Mouse (Mus musculus) CH12.LX (cell line): ENCODE data around the gene D6Ertd527e. TPM values are rescaled to one million over a fixed set of nuclear protein-coding genes. Genes with fewer than 3 reads are reported as not detected.

ENCODE experiments used
- DNase-seq: peaks from one replicate; pipeline ENCODE4 v3.0.0-alpha.2; 2013; ENCODE audit errors: extremely low read depth
- H3K27ac ChIP-seq: 2 replicates; pipeline ENCODE4 v1.5.1; 2012; ENCODE audit warnings: low read depth, mild to moderate bottlenecking, control low read depth, moderate library complexity; ENCODE audit not compliant: insufficient read depth
- H3K27me3 ChIP-seq: replicated peaks from 2 replicates; pipeline ENCODE3; 2012; ENCODE audit warnings: inconsistent platforms
- H3K36me3 ChIP-seq, 2 experiments: replicated peaks in 1 of 2; 2 replicates each; pipeline versions ENCODE3 to v1.6.1; 2012; ENCODE audit warnings: inconsistent platforms in 1 of 2, low read length in 1 of 2, mild to moderate bottlenecking in 1 of 2, mixed read lengths in 1 of 2, moderate library complexity in 1 of 2; ENCODE audit not compliant: control insufficient read depth in 1 of 2, insufficient read depth in 1 of 2
- H3K4me1 ChIP-seq, 2 experiments: 2 replicates each; pipeline ENCODE4 v1.6.1; 2012; ENCODE audit warnings: inconsistent platforms in 1 of 2, moderate library complexity in 1 of 2; ENCODE audit not compliant: insufficient read depth in 2 of 2, control insufficient read depth in 1 of 2
- H3K4me2 ChIP-seq: 2 replicates; pipeline ENCODE4 v1.6.1; 2012; ENCODE audit warnings: low read depth, mild to moderate bottlenecking, control low read depth; ENCODE audit not compliant: poor library complexity, insufficient read depth, severe bottlenecking
- H3K4me3 ChIP-seq, 3 experiments: fragments of 150-350 bp in 1 of 3; sonication (generic) in 1 of 3; replicated peaks in 1 of 3; 2 replicates each; pipeline versions ENCODE3 to v1.5.1; 2011 to 2012; ENCODE audit warnings: low read depth in 2 of 3, low read length in 2 of 3, mild to moderate bottlenecking in 2 of 3, moderate library complexity in 2 of 3, control low read depth in 1 of 3, improper control_type of control experiment in 1 of 3, inconsistent platforms in 1 of 3, mixed read lengths in 1 of 3; ENCODE audit not compliant: poor library complexity in 1 of 3
- H3K79me2 ChIP-seq: replicated peaks from 2 replicates; pipeline ENCODE4 v1.6.1; 2012; ENCODE audit warnings: mild to moderate bottlenecking, moderate library complexity; ENCODE audit not compliant: control insufficient read depth, poor library complexity, insufficient read depth, severe bottlenecking; ENCODE audit errors: extremely low read depth
- H3K9ac ChIP-seq: 2 replicates; pipeline ENCODE4 v1.6.1; 2012; ENCODE audit warnings: low read depth, mild to moderate bottlenecking, control low read depth, moderate library complexity; ENCODE audit not compliant: insufficient read depth
- H3K9me3 ChIP-seq: replicated peaks from 2 replicates; pipeline ENCODE3; 2012; ENCODE audit warnings: low read length, inconsistent platforms, mixed read lengths
- BHLHE40 ChIP-seq: IDR thresholded peaks from 2 replicates; pipeline ENCODE4 v1.6.1; 2011; ENCODE audit warnings: mild to moderate bottlenecking, low read depth, low read length, improper control_type of control experiment
- CHD1 ChIP-seq: IDR thresholded peaks from 2 replicates; pipeline ENCODE4 v1.6.1; 2012; ENCODE audit warnings: low read depth, low read length, improper control_type of control experiment, inconsistent platforms
- CHD2 ChIP-seq: IDR thresholded peaks from 2 replicates; pipeline ENCODE4 v1.6.1; 2011; ENCODE audit warnings: low read length, improper control_type of control experiment
- CTCF ChIP-seq, 2 experiments: IDR thresholded peaks in 1 of 2; conservative IDR thresholded peaks in 1 of 2; 2 replicates each; pipeline ENCODE4 v1.5.1; 2011 to 2012; ENCODE audit warnings: low read depth in 2 of 2, low read length in 2 of 2, improper control_type of control experiment in 1 of 2, inconsistent platforms in 1 of 2, mild to moderate bottlenecking in 1 of 2, moderate library complexity in 1 of 2
- ELF1 ChIP-seq: IDR thresholded peaks from 2 replicates; pipeline ENCODE4 v1.6.1; 2014; ENCODE audit warnings: low read depth, mild to moderate bottlenecking, inconsistent platforms, low read length, improper control_type of control experiment
- EP300 ChIP-seq: IDR thresholded peaks from 2 replicates; pipeline ENCODE4 v1.6.1; 2011; ENCODE audit warnings: low read length, improper control_type of control experiment
- ETS1 ChIP-seq: conservative IDR thresholded peaks from 2 replicates; pipeline ENCODE4 v1.6.1; 2012; ENCODE audit warnings: low read depth, mild to moderate bottlenecking, inconsistent platforms, low read length, improper control_type of control experiment, moderate library complexity
- HCFC1 ChIP-seq: IDR thresholded peaks from 2 replicates; pipeline ENCODE4 v1.6.1; 2012; ENCODE audit warnings: low read depth, mild to moderate bottlenecking, inconsistent platforms, low read length, improper control_type of control experiment
- IRF4 ChIP-seq: IDR thresholded peaks from 2 replicates; pipeline ENCODE4 v1.6.1; 2014; ENCODE audit warnings: low read depth, mild to moderate bottlenecking, inconsistent platforms, low read length, improper control_type of control experiment
- JUND ChIP-seq: conservative IDR thresholded peaks from 2 replicates; pipeline ENCODE4 v1.6.1; 2011; ENCODE audit warnings: low read depth, low read length, improper control_type of control experiment
- KAT2A ChIP-seq: IDR thresholded peaks from 2 replicates; pipeline ENCODE4 v1.6.1; 2012; ENCODE audit warnings: low read length, improper control_type of control experiment, inconsistent platforms; ENCODE audit not compliant: insufficient replicate concordance
- MAFK ChIP-seq: IDR thresholded peaks from 2 replicates; pipeline ENCODE4 v1.6.1; 2011; ENCODE audit warnings: low read length, improper control_type of control experiment; ENCODE audit not compliant: insufficient replicate concordance
- MAX ChIP-seq: IDR thresholded peaks from 2 replicates; pipeline ENCODE4 v1.6.1; 2011; ENCODE audit warnings: low read length, improper control_type of control experiment
- MAZ ChIP-seq: IDR thresholded peaks from 2 replicates; pipeline ENCODE4 v1.6.1; 2012; ENCODE audit warnings: low read depth, mild to moderate bottlenecking, inconsistent platforms, low read length, improper control_type of control experiment, moderate library complexity
- MEF2A ChIP-seq: IDR thresholded peaks from 2 replicates; pipeline ENCODE4 v1.6.1; 2014; ENCODE audit warnings: low read depth, mild to moderate bottlenecking, inconsistent platforms, low read length, improper control_type of control experiment, borderline replicate concordance
- MXI1 ChIP-seq: IDR thresholded peaks from 2 replicates; pipeline ENCODE4 v1.6.1; 2011; ENCODE audit warnings: mild to moderate bottlenecking, low read depth, low read length, improper control_type of control experiment
- NELFE ChIP-seq: IDR thresholded peaks from 2 replicates; pipeline ENCODE4 v1.6.1; 2011; ENCODE audit warnings: low read depth, low read length, improper control_type of control experiment
- NRF1 ChIP-seq: IDR thresholded peaks from 2 replicates; pipeline ENCODE4 v1.6.1; 2014; ENCODE audit warnings: low read depth, mild to moderate bottlenecking, inconsistent platforms, low read length, improper control_type of control experiment, moderate library complexity
- PAX5 ChIP-seq: IDR thresholded peaks from 2 replicates; pipeline ENCODE4 v1.6.1; 2012; ENCODE audit warnings: low read length, inconsistent platforms, mixed read lengths
- POLR2A ChIP-seq: IDR thresholded peaks from 2 replicates; pipeline ENCODE4 v1.6.1; 2011; ENCODE audit warnings: low read depth, mild to moderate bottlenecking, improper control_type of control experiment, low read length
- POLR2AphosphoS2 ChIP-seq: IDR thresholded peaks from 2 replicates; pipeline ENCODE4 v1.6.1; 2011; ENCODE audit warnings: low read depth, low read length, improper control_type of control experiment
- RAD21 ChIP-seq: IDR thresholded peaks from 2 replicates; pipeline ENCODE4 v1.6.1; 2011; ENCODE audit warnings: low read depth, mild to moderate bottlenecking, low read length, improper control_type of control experiment, moderate library complexity
- RCOR1 ChIP-seq: conservative IDR thresholded peaks from 2 replicates; pipeline ENCODE4 v1.6.1; 2012; ENCODE audit warnings: low read depth, mild to moderate bottlenecking, inconsistent platforms, low read length, improper control_type of control experiment
- SMC3 ChIP-seq: IDR thresholded peaks from 2 replicates; pipeline ENCODE4 v1.6.1; 2011; ENCODE audit warnings: low read depth, low read length, improper control_type of control experiment
- TBP ChIP-seq: conservative IDR thresholded peaks from 2 replicates; pipeline ENCODE4 v1.6.1; 2011; ENCODE audit warnings: low read depth, low read length, improper control_type of control experiment
- TCF12 ChIP-seq: IDR thresholded peaks from 2 replicates; pipeline ENCODE4 v1.6.1; 2014; ENCODE audit warnings: low read depth, mild to moderate bottlenecking, inconsistent platforms, low read length, improper control_type of control experiment
- UBTF ChIP-seq: IDR thresholded peaks from 2 replicates; pipeline ENCODE4 v1.6.1; 2012; ENCODE audit warnings: low read depth, mild to moderate bottlenecking, inconsistent platforms, low read length, improper control_type of control experiment, moderate library complexity
- USF1 ChIP-seq: IDR thresholded peaks from 2 replicates; pipeline ENCODE4 v1.6.1; 2014; ENCODE audit warnings: low read depth, mild to moderate bottlenecking, inconsistent platforms, low read length, improper control_type of control experiment
- USF2 ChIP-seq: conservative IDR thresholded peaks from 2 replicates; pipeline ENCODE4 v1.6.1; 2011; ENCODE audit warnings: low read depth, low read length, improper control_type of control experiment
- ZC3H11A ChIP-seq: IDR thresholded peaks from 2 replicates; pipeline ENCODE4 v1.6.1; 2012; ENCODE audit warnings: low read depth, mild to moderate bottlenecking, inconsistent platforms, low read length, improper control_type of control experiment
- ZMIZ1 ChIP-seq: IDR thresholded peaks from 2 replicates; pipeline ENCODE4 v1.6.1; 2012; ENCODE audit warnings: low read depth, mild to moderate bottlenecking, inconsistent platforms, low read length, improper control_type of control experiment
- ZNF384 ChIP-seq: IDR thresholded peaks from 2 replicates; pipeline ENCODE4 v1.6.1; 2012; ENCODE audit warnings: low read depth, low read length, improper control_type of control experiment, inconsistent platforms
- dilution Hi-C: fragments of 300-500 bp; cut with MboI; formaldehyde crosslinking; loops from 2 replicates; pipeline ENCODE4 v1.14.3; 2020; ENCODE audit warnings: low sequenced_read_pairs; ENCODE audit not compliant: extremely low pct_unique_long_range_greater_than_20kb, extremely low pct_ligation_motif_present
- in situ Hi-C: fragments of 300-500 bp; cut with MboI; formaldehyde crosslinking; loops from 3 replicates; pipeline ENCODE4 v1.14.3; 2019; ENCODE audit warnings: low sequenced_read_pairs, low pct_ligation_motif_present, low pct_unique_long_range_greater_than_20kb, mixed read lengths
- polyA plus RNA-seq: library from polyadenylated mRNA; unstranded; fragments of >175 nt; gene quantifications from 2 replicates; pipeline ENCODE4 v1.2.1, GENCODE M21; 2012; ENCODE audit warnings: low read depth; ENCODE audit not compliant: insufficient read length
- total RNA-seq, 2 experiments: library from RNA; depleted of rRNA; stranded (reverse); fragments of 300-350 nt in 1 of 2; fragments of >200 nt in 1 of 2; gene quantifications; 2 replicates each; pipeline ENCODE4 v1.2.3; 2012 to 2014

The D6Ertd527e gene
- total and polyA plus RNA-seq, 3 experiments: 0.10 to 0.34 TPM; not detected in 1

DNA sequence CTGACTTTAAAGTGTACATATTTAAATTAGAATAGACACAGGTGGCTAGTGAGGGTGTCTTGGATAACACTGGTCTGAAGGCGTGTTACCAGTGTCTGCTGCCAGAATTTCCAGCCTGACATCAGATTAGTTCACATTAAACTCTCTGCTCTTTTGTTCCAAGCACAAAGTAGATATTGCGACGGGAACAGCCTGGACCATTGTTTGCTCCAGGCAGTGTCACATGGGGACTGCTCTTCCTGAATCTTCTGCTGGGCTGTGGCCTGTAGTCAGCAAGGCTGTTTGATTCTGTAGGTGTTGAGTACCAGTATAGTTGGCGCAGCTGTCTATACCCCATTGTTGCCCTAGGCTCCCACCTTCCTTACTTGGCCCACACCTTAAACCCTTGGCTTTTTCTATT lies 19.4 kb downstream of the D6Ertd527e start:
- Histone ChIP-seq H3K9ac (no peak overlapping the region), H3K4me2 (no peak overlapping the region), H3K9me3 (peaks cover 3% of the 10 kb centered on the region), H3K27me3 (no peaks in the 10 kb centered on the region), H3K4me1 (peaks cover 20 to 21% of the 10 kb centered on the region in 2 experiments), H3K79me2 (no peaks in the 10 kb centered on the region), H3K27ac (no peak overlapping the region), H3K36me3 (no peaks in the 10 kb centered on the region), H3K4me3 (no peak overlapping the region)
- no peak for DNase-seq
- in situ Hi-C loops: no loop called here
- dilution Hi-C loops: no loop called here
- TF ChIP-seq IRF4 (no peak), RCOR1 (no peak), MAFK (no peak), ELF1 (no peak), POLR2AphosphoS2 (no peak), HCFC1 (no peak), MAX (no peak), NRF1 (no peak), MXI1 (no peak), TCF12 (no peak), MAZ (no peak), NELFE (no peak), CTCF (conservative IDR thresholded peaks at IDR 0.05 in 1 of 2, IDR thresholded peaks at IDR 0.05 in 1 of 2; ENCODE audit: low read depth in 2 of 2, low read length in 2 of 2) (no peak), PAX5 (no peak), ZC3H11A (no peak), USF2 (no peak), ZMIZ1 (no peak), RAD21 (no peak)

DNA sequence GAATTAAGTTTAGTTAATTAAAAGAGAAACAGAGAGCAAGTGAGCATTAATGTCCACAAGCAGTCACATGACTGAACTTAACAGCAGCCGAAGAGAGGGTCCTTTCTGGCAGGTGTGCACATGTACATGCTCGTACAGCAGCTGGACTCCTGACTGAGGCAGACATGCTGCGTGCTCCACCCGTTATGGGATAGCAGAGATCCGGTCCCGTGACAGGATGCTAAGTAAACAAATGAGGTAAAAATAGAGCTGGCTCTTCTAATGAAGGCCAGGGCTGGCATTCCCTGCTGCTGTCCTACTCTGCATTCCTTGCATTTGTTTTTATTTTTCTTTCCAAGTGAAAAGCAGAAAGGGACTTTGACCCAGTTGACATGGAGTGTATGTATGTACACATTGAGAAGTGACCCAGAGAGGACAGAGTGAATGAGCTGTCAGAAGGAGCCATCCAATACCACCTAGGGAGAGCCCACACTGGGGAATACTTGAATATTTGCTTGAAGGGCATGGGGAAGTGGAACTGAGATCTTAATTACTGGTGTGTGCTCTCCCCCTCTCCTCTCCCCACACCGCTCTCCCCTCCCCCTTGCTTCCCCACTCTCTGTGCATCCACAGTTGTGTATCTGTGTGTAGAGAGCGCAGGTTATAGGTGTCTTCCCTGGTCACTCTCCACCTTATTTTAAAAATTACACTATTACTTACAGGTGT lies 22.7 kb downstream of the D6Ertd527e start:
- Histone ChIP-seq H3K4me2 (no peak overlapping the region), H3K27ac (no peak overlapping the region), H3K4me3 (no peak overlapping the region), H3K9ac (no peak overlapping the region), H3K79me2 (no peaks in the 10 kb centered on the region), H3K36me3 (no peaks in the 10 kb centered on the region), H3K9me3 (peaks cover 7% of the 10 kb centered on the region), H3K4me1 (peaks cover 12 to 17% of the 10 kb centered on the region in 2 experiments; a peak in 3 of 4 replicates), H3K27me3 (no peaks in the 10 kb centered on the region)
- dilution Hi-C loops (no loop called here), in situ Hi-C loops (no loop called here)
- DNase-seq: peak; percentile 39
- TF ChIP-seq BHLHE40 (peak; percentile 55), KAT2A (no peak), CTCF (conservative IDR thresholded peaks at IDR 0.05 in 1 of 2, IDR thresholded peaks at IDR 0.05 in 1 of 2; ENCODE audit: low read depth in 2 of 2, low read length in 2 of 2) (no peak), ZC3H11A (no peak), USF1 (no peak), RCOR1 (no peak), HCFC1 (no peak), CHD1 (no peak), ETS1 (no peak), TBP (no peak), EP300 (peak; percentile 30; the same call in 1 of the 2 replicates), CHD2 (peak; percentile 58; the same call in 1 of the 2 replicates), SMC3 (no peak), TCF12 (no peak), MEF2A (no peak), IRF4 (peak; percentile 43), UBTF (no peak), POLR2A (no peak), JUND (no peak), ZNF384 (no peak), MAX (no peak), NRF1 (no peak), PAX5 (no peak), ELF1 (no peak)
